Mouse (Mus musculus): ENCODE data around the gene 4930469K13Rik.

4930469K13Rik gene

DNA sequence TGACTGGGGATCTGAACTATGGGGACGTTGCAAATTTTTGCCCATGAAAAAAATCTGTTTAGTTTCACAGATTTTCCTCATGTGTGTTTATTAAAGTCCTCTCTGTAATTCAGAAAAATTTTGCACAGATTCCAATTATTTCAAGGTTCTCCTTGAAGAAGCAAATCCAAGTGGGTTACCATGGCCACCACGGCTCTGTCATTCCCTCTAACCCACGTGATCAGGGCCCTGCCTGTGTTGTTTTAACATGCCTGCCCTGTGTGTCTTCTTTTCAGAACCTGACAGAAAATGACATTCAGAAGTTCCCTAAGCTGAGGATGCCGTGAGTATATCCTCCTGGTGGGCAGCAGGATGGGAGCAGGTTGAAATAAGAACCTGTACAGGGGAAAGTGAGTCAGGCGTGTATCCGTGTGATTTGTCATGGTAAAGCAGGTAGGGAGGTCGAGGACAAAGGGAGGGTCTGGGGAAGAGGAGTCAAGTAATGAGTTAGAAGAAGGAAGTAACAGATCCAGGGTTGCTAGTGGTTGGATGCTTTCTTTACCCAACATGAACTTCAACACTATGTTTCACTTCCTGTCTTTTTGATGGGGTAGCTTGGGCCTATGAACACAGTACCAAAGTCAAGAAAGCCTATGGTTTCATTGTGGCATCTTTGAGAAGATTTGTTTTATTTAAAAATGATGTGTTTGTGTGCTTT is 44.2 kb downstream of the 4930469K13Rik start:
- TF ChIP-seq GATA4 (IDR thresholded peaks at IDR 0.05; ENCODE audit: insufficient replicate concordance, low read length) = no peak

GRCm38 (mm10) chr11:34053031-34053818 is 45.1 kb downstream of the 4930469K13Rik start:
- no peak for TF ChIP-seq GATA4 (IDR thresholded peaks at IDR 0.05; ENCODE audit: insufficient replicate concordance, low read length)

DNA sequence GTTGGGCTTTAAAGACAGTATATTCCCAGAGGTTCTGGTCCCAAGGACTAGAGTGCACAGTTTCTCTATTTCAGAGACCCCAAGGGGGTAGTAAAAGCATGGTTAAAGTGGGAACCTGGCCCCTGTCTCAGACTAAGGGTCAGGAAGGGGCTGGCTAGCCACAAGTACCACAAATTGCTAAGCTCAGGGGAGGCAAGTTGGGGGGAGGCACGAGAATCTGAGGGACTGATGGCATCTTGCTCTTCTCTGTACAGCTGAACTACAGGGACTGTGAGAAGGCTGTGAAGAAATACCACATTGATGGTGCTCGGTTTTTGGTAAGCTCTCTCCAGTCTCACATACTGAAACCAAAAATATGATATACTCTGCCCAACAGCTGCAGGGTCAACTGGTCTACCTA is 47.7 kb downstream of the 4930469K13Rik start:
- TF ChIP-seq GATA4 (IDR thresholded peaks at IDR 0.05; ENCODE audit: insufficient replicate concordance, low read length) = no peak

DNA sequence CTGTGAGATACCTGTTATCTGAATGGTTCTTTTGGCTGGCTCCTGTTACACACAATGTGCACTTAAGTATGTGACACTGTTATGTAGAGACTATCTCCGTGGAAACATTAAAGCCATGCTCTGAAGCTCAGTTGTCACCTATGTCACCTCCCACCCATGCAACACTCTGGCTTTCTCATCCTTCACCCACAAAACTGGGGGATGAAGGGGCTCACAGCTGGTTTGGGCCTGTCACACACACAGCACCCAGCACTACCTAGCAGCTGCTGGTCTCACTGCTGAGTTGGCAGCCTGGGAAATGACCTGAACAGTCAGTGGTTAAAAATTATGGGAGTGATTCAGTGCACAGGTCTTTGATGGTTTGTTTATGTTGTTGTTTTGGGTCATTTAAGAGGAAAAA is 48.3 kb downstream of the 4930469K13Rik start:
- no peak for TF ChIP-seq GATA4 (IDR thresholded peaks at IDR 0.05; ENCODE audit: insufficient replicate concordance, low read length)

DNA sequence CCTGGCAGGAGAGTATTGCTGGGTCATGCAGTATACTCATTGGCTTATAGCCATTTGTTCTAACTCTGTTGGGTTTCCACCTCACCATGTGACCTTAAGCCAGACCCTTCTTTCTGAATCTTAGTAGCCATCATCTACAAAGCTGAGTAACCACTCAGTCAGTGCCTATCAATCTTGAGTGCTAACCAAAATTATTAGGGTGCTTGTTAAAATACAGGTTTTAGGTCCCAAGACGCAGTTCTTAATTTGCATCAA is 49.3 kb downstream of the 4930469K13Rik start:
- TF ChIP-seq GATA4 (IDR thresholded peaks at IDR 0.05; ENCODE audit: insufficient replicate concordance, low read length) = no peak

GRCm38 (mm10) chr11:34048375-34049124 is 49.8 kb downstream of the 4930469K13Rik start:
- no peak for TF ChIP-seq GATA4 (IDR thresholded peaks at IDR 0.05; ENCODE audit: insufficient replicate concordance, low read length)

- no peak for TF ChIP-seq GATA4 (IDR thresholded peaks at IDR 0.05; ENCODE audit: insufficient replicate concordance, low read length)
Measured at GRCm38 (mm10) chr11:34047542-34047937, 50.8 kb downstream of the 4930469K13Rik start.

GRCm38 (mm10) chr11:34046767-34047541 is 51.4 kb downstream of the 4930469K13Rik start, which contains the start of gene Lcp2:
TSS of gene Lcp2 (plus strand) at chr11:34046920.
- TF ChIP-seq GATA4 (IDR thresholded peaks at IDR 0.05; ENCODE audit: insufficient replicate concordance, low read length) = no peak

- TF ChIP-seq GATA4 (IDR thresholded peaks at IDR 0.05; ENCODE audit: insufficient replicate concordance, low read length) = no peak
Measured at GRCm38 (mm10) chr11:34042808-34043207, 55.5 kb downstream of the 4930469K13Rik start.

GRCm38 (mm10) chr11:34040061-34040460 is 58.3 kb downstream of the 4930469K13Rik start:
- no peak for TF ChIP-seq GATA4 (IDR thresholded peaks at IDR 0.05; ENCODE audit: insufficient replicate concordance, low read length)

DNA sequence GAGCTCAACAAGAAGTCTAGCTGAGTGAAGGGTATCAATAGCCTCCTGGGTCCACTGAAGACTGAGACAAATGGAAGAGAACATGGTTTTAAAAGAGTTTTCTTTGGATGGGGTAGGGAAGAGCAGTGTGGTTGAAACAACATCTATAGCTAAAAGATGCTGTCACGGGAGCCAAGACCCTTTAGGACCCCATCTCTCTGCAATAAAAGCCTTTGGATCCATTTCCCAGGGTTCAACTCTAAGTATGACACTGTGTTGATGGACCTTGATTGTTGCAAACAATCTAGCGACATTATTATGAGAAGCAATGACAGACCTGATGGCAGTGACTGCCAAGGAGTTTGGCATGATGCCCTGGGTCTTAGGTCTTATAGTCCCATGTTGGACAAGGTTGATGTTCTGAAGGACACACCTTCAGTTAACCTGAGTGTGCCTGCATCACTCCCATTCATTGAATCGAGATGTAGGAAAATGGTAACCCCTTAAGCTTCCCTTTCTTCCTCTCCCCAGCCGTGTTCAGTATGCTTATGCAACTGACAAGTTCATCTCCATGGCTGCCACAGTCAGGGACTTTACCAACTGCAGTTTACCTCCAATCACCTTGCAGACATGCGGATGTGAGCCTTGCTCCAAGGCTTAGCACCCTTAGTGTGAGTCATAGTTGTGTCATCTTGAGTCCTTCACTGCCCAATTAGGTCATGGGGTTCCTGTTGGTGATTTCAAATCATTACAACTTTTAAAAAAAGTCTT is 62.3 kb downstream of the 4930469K13Rik start:
- TF ChIP-seq GATA4 (IDR thresholded peaks at IDR 0.05; ENCODE audit: insufficient replicate concordance, low read length) = no peak

DNA sequence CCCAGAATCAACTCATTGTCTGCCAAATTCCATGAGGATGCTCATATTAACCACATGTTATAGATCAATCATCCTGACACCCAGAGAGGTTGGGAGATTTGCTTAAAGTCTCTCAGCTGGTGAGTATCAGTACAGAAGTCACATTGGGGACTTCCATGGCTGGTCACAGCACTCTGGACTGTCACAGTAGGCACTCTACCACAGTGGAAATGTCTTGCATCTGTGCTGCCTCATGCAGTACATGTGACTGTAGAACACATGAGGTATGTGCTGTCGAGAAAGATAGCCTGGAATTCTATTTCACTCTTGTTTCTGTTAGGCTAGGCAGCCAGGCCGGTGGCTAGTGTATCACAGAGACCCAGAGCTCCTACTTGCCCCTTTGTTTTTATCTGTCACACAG is 63.6 kb downstream of the 4930469K13Rik start:
- no peak for TF ChIP-seq GATA4 (IDR thresholded peaks at IDR 0.05; ENCODE audit: insufficient replicate concordance, low read length)

GRCm38 (mm10) chr11:34034008-34034505 is 64.3 kb downstream of the 4930469K13Rik start:
- TF ChIP-seq GATA4 (IDR thresholded peaks at IDR 0.05; ENCODE audit: insufficient replicate concordance, low read length) = no peak
